In genomic region chr1:82432919-82433648, GRCm38 (mm10) we compare ENCODE assay signal across 8 mouse cellular contexts.
DNase-seq lines count a peak whose midpoint lies in the region; ATAC-seq and TF ChIP-seq lines count a peak whose summit lies in the region.

No protein-coding gene starts in this region.

- no peaks in the 10 kb centered on the region for H3K27me3 ChIP-seq in forebrain, embryonic 16.5 days (replicated peaks; ENCODE audit: control insufficient read depth, insufficient read depth, low read length)
- no peaks in the 10 kb centered on the region for H3K27me3 ChIP-seq in midbrain, embryonic 10.5 days (ENCODE audit: low read depth, poor library complexity, severe bottlenecking)
- no peaks in the 10 kb centered on the region for H3K27me3 ChIP-seq in small intestine, adult 2 months (ENCODE audit: control insufficient read depth, insufficient read depth, low read length)

- no peak overlapping the region for H3K4me2 ChIP-seq in forebrain, embryonic 16.5 days (ENCODE audit: low read length)

- TF ChIP-seq CTCF in small intestine, adult 2 months (IDR thresholded peaks at IDR 0.05; ENCODE audit: extremely low read depth, insufficient read length, insufficient replicate concordance, low read depth, low read length), result peak; percentile 60; the same call in 1 of the 2 replicates

- DNase-seq in R1 (ENCODE audit: low read depth, low spot score), result peak; percentile 52
- DNase-seq in cerebellum, adult 18-20 months, result peak; percentile 73 to 79
- DNase-seq in hindlimb bud, embryonic 11.5 days (ENCODE audit: extremely low spot score, low read depth, low spot score), result peak; percentile 52
- DNase-seq in left cerebral cortex, adult 18-20 months (ENCODE audit: low spot score in 2 of 2), result peak; percentile 78 to 82
- peak; percentile 53 for DNase-seq in midbrain, embryonic 10.5 days (ENCODE audit: low spot score)

- H3K4me1 ChIP-seq in forebrain, embryonic 16.5 days (replicated peaks; ENCODE audit: control insufficient read depth, insufficient read depth, low read length), result peaks cover 11% of the 10 kb centered on the region
- H3K4me1 ChIP-seq in midbrain, embryonic 10.5 days, result peaks cover 4% of the 10 kb centered on the region; the same call in 1 of the 2 replicates
- peaks cover 12% of the 10 kb centered on the region for H3K4me1 ChIP-seq in small intestine, adult 2 months (ENCODE audit: control insufficient read depth, insufficient read depth, insufficient read length, low read length)

- H3K9ac ChIP-seq in forebrain, embryonic 16.5 days (replicated peaks; ENCODE audit: low read depth, low read length), result no peak overlapping the region; the same call in 1 of the 2 replicates

- ATAC-seq in forebrain, embryonic 16.5 days, result peak; percentile 80
- no peak for ATAC-seq in megakaryocyte-erythroid progenitor cell, adult 5-6 weeks (replicated peaks; ENCODE audit: low FRiP score, low TSS enrichment, poor library complexity, severe bottlenecking)

- WGBS in forebrain, embryonic 16.5 days, result 62% methylated on average over 15 of the region's 15 CpGs
- WGBS in midbrain, embryonic 10.5 days, result 70% methylated on average over 15 of the region's 15 CpGs
- WGBS in small intestine, adult 2 months, result 67% methylated on average over 15 of the region's 15 CpGs

- no peak for TF ChIP-seq POLR2A in small intestine, adult 2 months (IDR thresholded peaks at IDR 0.05; ENCODE audit: low read depth, low read length)

- H3K36me3 ChIP-seq in forebrain, embryonic 16.5 days (ENCODE audit: control insufficient read depth, insufficient read depth), result no peaks in the 10 kb centered on the region
- H3K36me3 ChIP-seq in midbrain, embryonic 10.5 days, result no peaks in the 10 kb centered on the region
- no peaks in the 10 kb centered on the region for H3K36me3 ChIP-seq in small intestine, adult 2 months (ENCODE audit: control insufficient read depth, insufficient read depth, low read length)

- no peak overlapping the region for H3K4me3 ChIP-seq in forebrain, embryonic 16.5 days (replicated peaks; ENCODE audit: low read length)
- no peak overlapping the region for H3K4me3 ChIP-seq in midbrain, embryonic 10.5 days
- H3K4me3 ChIP-seq in small intestine, adult 2 months (ENCODE audit: low read depth, low read length), result no peak overlapping the region

- H3K9me3 ChIP-seq in forebrain, embryonic 16.5 days (ENCODE audit: control insufficient read depth, low read length), result no peaks in the 10 kb centered on the region
- no peaks in the 10 kb centered on the region for H3K9me3 ChIP-seq in midbrain, embryonic 10.5 days (replicated peaks)

- no peak overlapping the region for H3K27ac ChIP-seq in forebrain, embryonic 16.5 days (ENCODE audit: low read length)
- 0 out of 2 replicates have a peak overlapping the region, but pooled peaks have one; percentile 33 for H3K27ac ChIP-seq in midbrain, embryonic 10.5 days (replicated peaks)
- no peak overlapping the region for H3K27ac ChIP-seq in small intestine, adult 2 months (ENCODE audit: insufficient read depth, low read depth, low read length)
